Mouse (Mus musculus): ENCODE measurements around the gene Bmp6. TPM values are rescaled to one million over a fixed set of nuclear protein-coding genes. Genes with fewer than 3 reads are reported as not detected.

The Bmp6 gene
- polyA plus RNA-seq, 1 experiment, result 3.3 TPM

DNA sequence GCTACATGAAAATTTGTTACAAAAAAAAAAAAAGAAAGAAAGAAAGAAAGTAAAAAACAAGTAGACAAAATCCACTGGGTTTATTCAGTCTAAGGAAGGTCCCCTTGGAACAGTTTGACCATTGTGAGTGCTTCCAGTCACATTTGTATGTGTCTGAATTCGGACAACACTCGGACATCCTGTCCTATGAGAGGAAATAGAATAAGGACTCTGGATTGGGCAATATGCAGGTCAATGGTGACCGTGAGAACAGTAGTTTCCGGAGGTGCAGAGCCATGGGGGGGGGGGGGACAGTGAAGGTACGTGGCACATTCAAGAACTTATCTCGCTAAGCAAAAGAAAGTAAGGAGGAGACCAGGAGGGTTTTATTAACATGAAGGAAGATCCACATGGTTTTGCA lies 189.8 kb downstream of the Bmp6 start:
- Histone ChIP-seq H3K27ac (ENCODE audit: control insufficient read depth, insufficient read depth, low read depth, low read length, poor library complexity) (no peak overlapping the region), H3K4me1 (ENCODE audit: control insufficient read depth, insufficient read depth, low read length) (no peaks in the 10 kb centered on the region), H3K4me3 (replicated peaks; ENCODE audit: control insufficient read depth, low read depth, low read length) (no peak overlapping the region)
- TF ChIP-seq POLR2A (IDR thresholded peaks at IDR 0.05; ENCODE audit: borderline replicate concordance, control insufficient read depth, low read depth, low read length) (no peak), CTCF (IDR thresholded peaks at IDR 0.05; ENCODE audit: control insufficient read depth, insufficient read depth, low read length) (no peak)
- WGBS, result 44% methylated on average over 6 of the region's 6 CpGs

DNA sequence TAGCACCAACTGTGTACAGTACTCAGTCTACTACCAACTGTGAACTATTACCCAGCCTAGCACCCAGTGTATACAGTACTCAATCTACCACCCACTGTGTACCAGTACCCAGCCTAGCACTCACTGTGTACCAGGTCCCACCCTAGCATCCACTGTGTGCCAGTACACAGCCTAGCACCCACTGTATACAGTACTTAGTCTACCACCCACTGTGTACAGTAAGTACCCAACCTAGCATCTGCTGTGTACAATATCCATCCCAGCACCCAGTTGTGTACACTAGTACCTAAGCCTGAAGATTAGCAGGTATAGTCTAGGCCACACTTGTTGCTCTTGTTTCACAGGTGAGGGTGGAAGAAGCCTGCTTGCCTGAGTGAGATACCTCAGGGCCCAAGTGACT lies 192.6 kb downstream of the Bmp6 start:
- H3K27ac ChIP-seq (ENCODE audit: control insufficient read depth, insufficient read depth, low read depth, low read length, poor library complexity), result no peak overlapping the region
- TF ChIP-seq CTCF (IDR thresholded peaks at IDR 0.05; ENCODE audit: control insufficient read depth, insufficient read depth, low read length) (no peak), POLR2A (IDR thresholded peaks at IDR 0.05; ENCODE audit: borderline replicate concordance, control insufficient read depth, low read depth, low read length) (no peak)
- H3K4me3 ChIP-seq (replicated peaks; ENCODE audit: control insufficient read depth, low read depth, low read length), result no peak overlapping the region
- no peaks in the 10 kb centered on the region; the same call in 1 of the 2 replicates for H3K4me1 ChIP-seq (ENCODE audit: control insufficient read depth, insufficient read depth, low read length)

DNA sequence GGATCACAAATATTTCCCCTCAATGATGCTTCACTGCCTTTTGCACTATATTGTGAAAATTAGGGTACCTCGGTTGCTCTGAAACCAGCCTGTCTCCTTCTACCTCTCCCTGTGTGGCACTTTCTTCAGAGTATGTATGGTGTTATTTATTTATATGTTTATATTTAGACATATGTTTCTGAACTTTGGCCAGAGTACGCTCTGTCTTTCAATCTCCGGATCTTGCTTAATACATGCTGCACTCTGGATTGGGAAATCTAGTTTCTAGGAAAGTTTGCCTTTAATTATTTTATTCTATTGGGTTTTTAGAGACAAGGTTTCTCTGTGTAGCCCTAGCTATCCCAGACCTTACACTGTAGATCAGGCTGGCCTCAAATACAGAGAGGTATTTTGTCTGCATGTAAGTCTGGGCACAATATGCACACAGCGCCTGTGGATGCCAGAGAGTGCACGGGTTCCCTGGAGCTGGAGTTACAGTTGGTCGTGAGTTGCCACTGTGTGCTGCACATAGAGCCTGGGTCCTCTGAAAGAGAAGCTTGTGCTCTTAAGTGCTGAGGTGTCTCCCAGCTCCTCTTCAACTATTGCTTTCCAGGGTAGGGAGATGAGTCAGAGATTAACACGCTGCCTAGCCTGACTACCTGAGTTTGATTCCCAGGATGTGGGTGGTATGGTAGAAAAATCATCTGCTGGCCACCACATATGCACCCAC lies 194.4 kb downstream of the Bmp6 start:
- WGBS, result 81% methylated on average over 7 of the region's 7 CpGs
- TF ChIP-seq CTCF (IDR thresholded peaks at IDR 0.05; ENCODE audit: control insufficient read depth, insufficient read depth, low read length) (no peak), POLR2A (IDR thresholded peaks at IDR 0.05; ENCODE audit: borderline replicate concordance, control insufficient read depth, low read depth, low read length) (no peak)
- H3K4me3 ChIP-seq (replicated peaks; ENCODE audit: control insufficient read depth, low read depth, low read length), result no peak overlapping the region
- H3K4me1 ChIP-seq (ENCODE audit: control insufficient read depth, insufficient read depth, low read length), result no peaks in the 10 kb centered on the region; the same call in 1 of the 2 replicates
- H3K27ac ChIP-seq (ENCODE audit: control insufficient read depth, insufficient read depth, low read depth, low read length, poor library complexity), result no peak overlapping the region

DNA sequence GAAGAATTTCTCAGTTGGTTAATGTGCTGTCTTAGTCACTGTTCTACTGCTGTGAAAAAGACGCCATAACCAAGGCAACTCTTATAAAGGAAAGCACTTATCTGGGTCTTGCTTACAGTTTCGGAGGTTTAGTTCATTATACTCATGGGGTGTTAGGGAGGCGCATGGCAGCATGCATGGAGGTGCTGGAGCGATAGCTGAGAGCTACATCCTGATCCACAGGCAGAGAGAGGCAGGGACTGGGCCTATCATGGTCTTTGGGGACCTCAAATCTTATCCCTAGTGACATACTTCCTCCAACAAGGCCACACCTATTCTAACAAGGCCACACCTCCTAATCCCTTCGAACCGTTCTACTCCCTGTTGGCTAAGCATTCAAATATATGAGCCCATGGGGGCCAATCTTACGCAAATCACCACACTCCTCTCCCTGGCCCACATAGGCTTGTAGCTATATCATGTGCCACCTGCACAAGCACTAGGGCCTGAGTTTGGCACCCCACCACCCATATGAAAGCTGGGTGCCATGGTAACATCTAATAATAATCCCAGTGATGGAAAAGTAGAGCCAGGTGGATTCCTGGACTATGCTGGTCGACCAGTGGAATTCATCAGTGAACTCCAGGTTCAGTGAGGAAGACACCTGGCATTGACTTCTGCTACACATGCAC lies 198.7 kb downstream of the Bmp6 start:
- no peaks in the 10 kb centered on the region; the same call in 1 of the 2 replicates for H3K4me1 ChIP-seq (ENCODE audit: control insufficient read depth, insufficient read depth, low read length)
- 78% methylated on average over 8 of the region's 8 CpGs for WGBS
- TF ChIP-seq POLR2A (IDR thresholded peaks at IDR 0.05; ENCODE audit: borderline replicate concordance, control insufficient read depth, low read depth, low read length), result no peak
- no peak for TF ChIP-seq CTCF (IDR thresholded peaks at IDR 0.05; ENCODE audit: control insufficient read depth, insufficient read depth, low read length)
- no peak overlapping the region for H3K27ac ChIP-seq (ENCODE audit: control insufficient read depth, insufficient read depth, low read depth, low read length, poor library complexity)
- no peak overlapping the region for H3K4me3 ChIP-seq (replicated peaks; ENCODE audit: control insufficient read depth, low read depth, low read length)

- no peak overlapping the region for H3K4me3 ChIP-seq (replicated peaks; ENCODE audit: control insufficient read depth, low read depth, low read length)
- no peak for TF ChIP-seq POLR2A (IDR thresholded peaks at IDR 0.05; ENCODE audit: borderline replicate concordance, control insufficient read depth, low read depth, low read length)
- no peak for TF ChIP-seq CTCF (IDR thresholded peaks at IDR 0.05; ENCODE audit: control insufficient read depth, insufficient read depth, low read length)
- no peaks in the 10 kb centered on the region; the same call in 1 of the 2 replicates for H3K4me1 ChIP-seq (ENCODE audit: control insufficient read depth, insufficient read depth, low read length)
- no peak overlapping the region for H3K27ac ChIP-seq (ENCODE audit: control insufficient read depth, insufficient read depth, low read depth, low read length, poor library complexity)
- WGBS, result 77% methylated on average over 8 of the region's 8 CpGs
Measured at GRCm38 (mm10) chr13:38544769-38545445, 200.0 kb downstream of the Bmp6 start.

DNA sequence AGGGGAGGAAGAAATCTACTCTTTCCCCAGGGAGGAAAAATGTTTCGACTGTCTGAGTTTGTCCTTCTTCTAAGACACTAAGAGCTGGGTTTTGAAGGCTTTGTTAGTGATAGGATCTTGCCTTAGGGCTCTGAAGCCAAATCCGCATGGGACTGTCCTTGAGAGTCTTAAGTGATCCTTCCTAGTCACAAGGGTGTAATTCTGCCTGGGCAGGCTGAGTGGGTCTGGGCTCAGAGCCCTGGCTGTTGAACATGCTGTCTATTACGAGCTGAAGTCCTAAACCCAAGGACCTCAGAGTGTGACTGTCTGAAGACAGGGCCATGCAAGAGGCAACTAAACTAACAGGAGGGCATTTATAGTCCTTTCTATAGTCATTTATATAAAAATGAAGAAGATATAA lies 200.6 kb downstream of the Bmp6 start:
- no peaks in the 10 kb centered on the region for H3K4me1 ChIP-seq (ENCODE audit: control insufficient read depth, insufficient read depth, low read length)
- no peak overlapping the region for H3K27ac ChIP-seq (ENCODE audit: control insufficient read depth, insufficient read depth, low read depth, low read length, poor library complexity)
- no peak for TF ChIP-seq POLR2A (IDR thresholded peaks at IDR 0.05; ENCODE audit: borderline replicate concordance, control insufficient read depth, low read depth, low read length)
- TF ChIP-seq CTCF (IDR thresholded peaks at IDR 0.05; ENCODE audit: control insufficient read depth, insufficient read depth, low read length), result no peak
- 73% methylated on average over 3 of the region's 3 CpGs for WGBS
- H3K4me3 ChIP-seq (replicated peaks; ENCODE audit: control insufficient read depth, low read depth, low read length), result no peak overlapping the region

DNA sequence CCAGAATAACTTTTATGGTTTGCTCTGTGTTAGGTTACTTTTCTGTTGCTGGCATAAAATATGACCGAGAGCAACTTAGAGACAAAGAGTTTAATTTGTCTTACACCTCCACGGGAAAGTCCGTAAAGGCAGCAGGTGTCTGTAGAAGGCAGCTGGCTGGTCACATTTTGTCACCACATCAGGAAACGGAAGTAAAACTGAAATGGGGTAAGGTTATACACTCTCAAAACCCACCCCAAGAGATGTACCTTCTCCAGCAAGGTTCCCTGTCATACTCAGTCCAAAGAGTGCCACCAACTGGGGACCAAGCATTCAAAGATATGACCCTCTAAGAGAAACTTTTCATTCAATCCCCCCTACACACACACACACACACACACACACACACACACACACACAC lies 201.8 kb downstream of the Bmp6 start:
- Histone ChIP-seq H3K4me1 (ENCODE audit: control insufficient read depth, insufficient read depth, low read length) (no peaks in the 10 kb centered on the region), H3K27ac (ENCODE audit: control insufficient read depth, insufficient read depth, low read depth, low read length, poor library complexity) (no peak overlapping the region), H3K4me3 (replicated peaks; ENCODE audit: control insufficient read depth, low read depth, low read length) (no peak overlapping the region)
- WGBS, result 53% methylated on average over 4 of the region's 4 CpGs
- no peak for TF ChIP-seq CTCF (IDR thresholded peaks at IDR 0.05; ENCODE audit: control insufficient read depth, insufficient read depth, low read length)
- TF ChIP-seq POLR2A (IDR thresholded peaks at IDR 0.05; ENCODE audit: borderline replicate concordance, control insufficient read depth, low read depth, low read length), result no peak

DNA sequence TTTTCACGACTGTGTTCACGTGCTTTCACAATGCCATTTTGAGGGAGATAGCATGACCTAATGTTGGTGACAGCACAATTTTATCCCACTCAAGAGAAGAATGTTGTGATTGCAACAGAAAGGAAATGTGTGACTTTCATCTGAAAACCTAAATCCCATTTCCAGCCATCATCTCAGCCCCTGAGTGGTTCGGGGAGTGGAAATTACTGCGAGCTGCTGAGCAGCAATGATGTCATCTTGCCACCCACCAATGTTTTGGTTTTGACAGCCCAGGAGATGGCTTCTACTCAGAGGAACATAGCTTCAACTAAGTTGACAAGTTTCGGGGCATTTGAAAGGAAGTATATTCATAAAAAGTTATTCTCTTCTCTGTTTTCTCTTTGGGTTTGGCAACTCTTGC lies 202.8 kb downstream of the Bmp6 start:
- no peaks in the 10 kb centered on the region for H3K4me1 ChIP-seq (ENCODE audit: control insufficient read depth, insufficient read depth, low read length)
- WGBS, result 74% methylated on average over 5 of the region's 5 CpGs
- no peak overlapping the region for H3K27ac ChIP-seq (ENCODE audit: control insufficient read depth, insufficient read depth, low read depth, low read length, poor library complexity)
- TF ChIP-seq POLR2A (IDR thresholded peaks at IDR 0.05; ENCODE audit: borderline replicate concordance, control insufficient read depth, low read depth, low read length) (no peak), CTCF (IDR thresholded peaks at IDR 0.05; ENCODE audit: control insufficient read depth, insufficient read depth, low read length) (no peak)
- no peak overlapping the region for H3K4me3 ChIP-seq (replicated peaks; ENCODE audit: control insufficient read depth, low read depth, low read length)
